Mouse (Mus musculus) left cerebral cortex, postnatal 25 days (tissue): Measurements from ENCODE around the gene Myadm. TPM values are rescaled to one million over a fixed set of nuclear protein-coding genes. Genes with fewer than 3 reads are reported as not detected.

Experiments used
- DNase-seq, 2 experiments: peaks; one replicate each; pipeline ENCODE4 v3.0.0; 2022; ENCODE audit warnings: low spot score in 2 of 2, mixed read lengths in 1 of 2
- intact Hi-C: fragments of 180-260 bp; cut with DNase I; formaldehyde crosslinking; loops from one replicate; pipeline ENCODE4 v1.15.1; 2025
- total RNA-seq, 2 experiments: library from RNA; stranded (reverse); gene quantifications; 2 replicates each; pipeline ENCODE4 v1.2.3; 2021

Myadm gene
- total RNA-seq, 2 experiments from 2014 or later = 68.0 to 83.2 TPM

DNA sequence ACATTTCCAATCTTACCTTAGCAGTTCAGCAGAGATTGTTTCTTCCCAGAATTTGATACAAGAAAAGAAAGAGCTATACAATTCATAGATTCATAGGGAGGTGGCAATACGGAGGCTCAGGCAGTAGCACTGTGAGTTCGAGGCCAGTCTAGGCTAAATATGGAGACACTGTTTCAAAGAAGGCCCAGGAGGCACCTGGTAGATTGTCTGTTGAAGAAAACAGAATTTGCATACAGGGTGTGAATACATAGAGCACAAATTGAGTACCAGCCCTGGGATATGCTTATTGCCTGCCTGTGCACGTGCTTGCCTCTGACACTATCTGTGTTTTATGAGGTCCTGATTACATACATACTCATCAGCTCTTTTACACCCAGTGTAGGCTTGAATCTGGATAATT, 17.5 kb downstream of the Myadm start:
- intact Hi-C loops = no loop called here

DNA sequence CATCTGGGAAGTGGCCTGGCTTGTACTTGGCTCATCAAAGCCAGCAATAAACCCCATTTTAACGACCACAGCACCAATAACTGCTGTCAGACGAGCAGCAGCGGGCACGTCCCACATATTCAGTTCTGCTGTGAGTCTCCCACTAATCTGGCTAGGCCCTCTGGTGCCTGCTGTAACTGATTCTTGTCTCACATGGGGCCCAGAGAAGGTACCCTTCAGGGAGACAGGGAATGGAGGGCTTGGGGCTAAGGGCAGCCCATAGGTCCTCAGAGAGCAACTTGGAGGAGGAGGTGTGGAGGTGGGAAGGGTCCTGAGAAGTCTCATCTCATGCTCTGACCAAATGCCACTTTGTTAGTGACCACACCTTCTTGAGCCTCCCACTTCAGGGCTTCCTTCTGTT, 19.8 kb downstream of the Myadm start:
- intact Hi-C loops = no loop called here
- DNase-seq = no peak

More for the DNA sequence above, 17.5 kb downstream of the Myadm start:
- DNase-seq = no peak

DNA sequence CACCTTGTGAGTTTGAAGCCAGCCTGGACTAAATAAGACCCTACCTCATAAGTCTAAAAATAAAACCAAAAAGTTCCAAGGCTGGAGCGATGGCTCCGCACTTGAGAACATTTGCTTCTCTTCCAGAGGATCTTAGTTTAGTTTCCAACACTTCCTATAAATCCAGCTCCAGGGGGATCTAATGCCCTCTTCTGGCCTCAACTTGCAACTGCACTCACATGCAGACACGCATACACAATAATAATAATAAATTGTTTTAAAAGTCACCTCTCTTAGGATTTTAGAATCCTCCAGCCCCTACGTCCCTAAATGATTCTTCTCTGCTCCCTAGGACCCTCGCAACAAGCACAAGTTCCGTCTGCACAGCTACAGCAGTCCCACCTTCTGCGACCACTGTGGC, 21.4 kb downstream of the Myadm start:
- no peak for DNase-seq
- intact Hi-C loops = no loop called here

DNA sequence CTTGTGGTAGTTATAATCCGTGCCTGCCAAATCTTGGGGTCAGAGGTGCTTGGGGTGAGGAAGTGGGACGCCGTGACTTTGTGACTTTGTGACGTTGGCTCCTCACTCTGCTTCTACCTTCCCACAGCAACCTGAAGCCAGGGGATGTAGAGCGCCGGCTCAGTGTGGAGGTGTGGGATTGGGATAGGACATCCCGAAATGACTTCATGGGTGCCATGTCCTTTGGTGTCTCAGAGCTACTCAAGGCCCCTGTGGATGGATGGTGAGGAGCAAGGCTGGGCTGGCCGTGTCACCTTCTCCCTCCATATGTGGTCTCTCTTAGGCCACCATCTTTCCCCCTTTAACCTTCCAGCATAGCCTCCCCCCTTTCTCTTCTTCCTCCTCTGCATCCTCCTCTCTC, 24.7 kb downstream of the Myadm start:
- intact Hi-C loops = no loop called here
- no peak for DNase-seq

DNA sequence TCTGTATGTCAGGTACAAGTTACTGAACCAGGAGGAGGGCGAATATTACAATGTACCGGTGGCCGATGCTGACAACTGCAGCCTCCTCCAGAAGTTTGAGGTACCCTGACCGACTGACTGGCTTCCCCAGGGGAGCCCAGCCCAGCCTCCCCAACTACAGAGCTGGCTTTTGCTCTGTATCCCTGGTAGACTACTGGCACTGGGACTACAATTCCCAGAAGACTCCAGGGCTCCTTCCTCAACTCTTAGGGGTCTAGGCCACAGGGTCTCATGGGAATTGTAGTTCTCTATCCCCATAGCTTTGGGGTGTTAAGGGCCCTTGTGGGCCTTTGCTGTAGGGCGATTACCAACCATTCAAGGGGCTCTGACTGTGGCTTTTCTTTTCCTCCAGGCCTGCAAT, 25.2 kb downstream of the Myadm start:
- no peak for DNase-seq
- intact Hi-C loops = no loop called here

DNA sequence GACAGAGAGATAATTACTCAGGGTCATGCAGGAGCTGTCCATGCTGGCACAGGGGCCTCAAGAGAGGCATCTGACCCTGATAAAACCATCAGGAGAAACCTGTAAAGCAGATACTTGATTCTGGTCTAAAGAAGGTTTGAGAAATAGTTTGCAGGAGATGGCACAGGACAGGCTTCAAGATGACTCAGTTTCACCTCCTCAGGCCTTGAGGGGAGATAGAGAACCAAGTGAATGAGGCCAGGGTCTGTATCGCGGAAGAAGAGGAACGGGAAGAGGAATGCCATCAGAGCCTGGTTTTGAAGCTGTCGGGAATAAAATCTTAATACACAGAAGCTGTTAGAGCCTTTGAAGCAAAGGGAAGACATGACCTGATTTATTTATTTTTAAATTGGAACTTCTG, 28.8 kb downstream of the Myadm start:
- intact Hi-C loops = no loop called here
- no peak for DNase-seq

DNA sequence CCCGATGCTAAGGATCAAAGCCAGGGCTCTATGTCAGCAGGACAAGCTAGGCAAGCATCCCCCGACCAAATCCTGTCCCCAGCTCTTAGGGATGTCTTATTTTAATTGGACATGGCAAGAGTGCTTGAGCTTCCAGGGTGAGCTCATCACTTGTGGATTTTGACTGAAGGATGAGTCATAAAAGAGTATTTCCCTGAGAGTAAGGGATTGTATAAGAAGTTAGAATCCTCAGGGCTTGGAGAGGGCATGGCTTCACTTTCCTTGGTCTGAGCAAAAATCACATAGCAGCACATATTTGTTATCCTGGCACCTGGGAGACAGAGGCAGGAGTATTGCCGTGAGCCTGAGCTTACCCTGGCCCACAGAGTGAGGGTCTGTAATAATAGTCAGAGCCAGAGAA, 32.0 kb downstream of the Myadm start:
- DNase-seq = no peak
- intact Hi-C loops = no loop called here

DNA sequence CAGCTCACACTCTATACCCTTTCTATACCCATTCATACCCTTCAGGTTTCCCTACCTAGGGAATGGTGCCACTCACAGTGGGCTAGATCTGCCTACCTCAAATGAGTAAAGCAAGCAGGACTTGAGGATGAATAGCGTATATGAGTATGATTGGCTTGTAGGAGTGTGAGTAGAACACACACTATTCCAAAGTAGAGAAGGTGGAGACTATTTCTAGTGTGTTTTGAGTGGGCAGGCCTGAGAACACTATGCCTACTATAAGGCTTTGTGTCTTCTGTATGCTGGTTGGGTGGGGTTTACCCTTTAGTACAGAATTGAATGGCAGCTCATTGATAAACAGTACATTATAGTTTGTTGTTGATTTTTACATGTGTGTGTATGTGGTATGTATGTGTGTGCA, 34.9 kb downstream of the Myadm start:
- intact Hi-C loops = loop anchor here (2.0 kb wide), 1 partner anchor 19 kb away; no protein-coding TSS in a partner anchor
- DNase-seq = peak in 1 of 2 experiments; percentile 58

DNA sequence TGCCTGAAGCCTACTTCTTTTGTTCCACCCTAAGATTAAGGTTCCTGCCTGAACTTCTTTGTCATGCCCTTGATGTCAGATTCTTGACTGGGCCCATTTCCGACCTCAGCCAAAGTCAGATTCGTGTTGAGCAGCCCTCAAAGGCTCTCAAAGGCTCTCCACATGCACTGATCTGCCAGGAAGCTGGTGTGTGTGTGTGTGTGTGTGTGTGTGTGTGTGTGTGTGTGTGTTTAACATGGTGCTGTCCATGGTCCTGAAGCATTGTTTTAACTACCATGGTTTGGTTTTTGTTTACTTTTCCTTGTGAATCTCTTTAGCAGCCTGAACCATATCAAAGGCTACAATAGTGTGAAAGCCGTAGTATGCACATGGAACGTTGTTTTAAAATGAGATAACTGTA, 39.1 kb downstream of the Myadm start:
- intact Hi-C loops = no loop called here
- no peak for DNase-seq

DNA sequence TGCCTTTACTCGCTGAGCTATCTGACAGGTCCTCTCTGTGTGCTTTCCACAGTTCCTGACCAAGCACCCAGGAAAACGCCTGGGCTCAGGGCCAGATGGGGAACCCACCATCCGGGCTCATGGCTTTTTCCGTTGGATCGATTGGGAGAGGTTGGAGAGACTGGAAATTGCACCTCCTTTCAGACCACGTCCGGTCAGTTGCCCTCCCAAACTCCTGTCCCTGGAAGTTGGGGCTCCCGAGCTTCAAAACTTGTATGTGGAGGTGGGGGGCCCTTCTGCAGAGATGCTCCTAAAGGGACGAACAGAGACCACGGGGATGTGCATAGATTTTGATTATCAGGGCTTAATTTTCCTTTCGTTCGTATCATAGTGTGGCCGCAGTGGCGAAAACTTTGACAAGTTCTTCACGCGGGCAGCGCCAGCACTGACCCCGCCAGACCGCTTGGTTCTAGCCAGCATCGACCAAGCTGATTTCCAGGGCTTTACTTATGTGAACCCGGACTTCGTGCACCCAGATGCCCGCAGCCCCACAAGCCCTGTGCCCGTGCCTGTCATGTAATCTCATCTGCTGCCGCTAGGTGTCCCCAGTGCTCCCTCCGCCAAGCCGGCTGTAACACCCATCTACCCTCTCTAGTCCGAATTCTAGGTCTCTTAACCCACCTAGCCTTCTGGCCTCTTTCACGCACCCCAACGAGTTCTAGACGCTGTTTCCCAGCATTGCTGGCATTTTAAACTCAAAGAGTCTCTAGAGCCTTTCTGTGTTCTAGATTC, 41.1 kb downstream of the Myadm start:
- intact Hi-C loops = loop anchor here (2.0 kb wide), 1 partner anchor 119 kb away; no protein-coding TSS in a partner anchor
- peak; percentile 87 for DNase-seq

DNA sequence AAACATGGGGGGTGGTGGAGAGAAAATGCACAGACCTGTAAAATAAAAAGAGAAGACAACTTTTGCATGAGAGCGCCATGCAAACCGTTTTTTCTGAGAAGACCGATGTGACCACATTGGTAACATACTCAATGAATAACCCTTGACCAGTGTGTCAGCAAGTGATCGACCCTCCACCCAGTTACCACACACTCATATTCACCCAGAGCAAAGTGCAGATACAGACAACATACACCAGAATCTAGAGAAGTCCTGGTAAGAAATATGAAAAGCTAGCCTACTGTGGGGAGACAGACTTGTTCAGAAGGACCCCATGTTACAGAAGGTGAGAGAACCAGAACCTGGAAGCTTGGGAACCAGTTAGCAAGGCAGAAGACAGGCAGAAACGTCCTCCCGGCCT, 42.3 kb downstream of the Myadm start:
- intact Hi-C loops = loop anchor here (2.0 kb wide), 1 partner anchor 118 kb away; no protein-coding TSS in a partner anchor
- DNase-seq = no peak

DNA sequence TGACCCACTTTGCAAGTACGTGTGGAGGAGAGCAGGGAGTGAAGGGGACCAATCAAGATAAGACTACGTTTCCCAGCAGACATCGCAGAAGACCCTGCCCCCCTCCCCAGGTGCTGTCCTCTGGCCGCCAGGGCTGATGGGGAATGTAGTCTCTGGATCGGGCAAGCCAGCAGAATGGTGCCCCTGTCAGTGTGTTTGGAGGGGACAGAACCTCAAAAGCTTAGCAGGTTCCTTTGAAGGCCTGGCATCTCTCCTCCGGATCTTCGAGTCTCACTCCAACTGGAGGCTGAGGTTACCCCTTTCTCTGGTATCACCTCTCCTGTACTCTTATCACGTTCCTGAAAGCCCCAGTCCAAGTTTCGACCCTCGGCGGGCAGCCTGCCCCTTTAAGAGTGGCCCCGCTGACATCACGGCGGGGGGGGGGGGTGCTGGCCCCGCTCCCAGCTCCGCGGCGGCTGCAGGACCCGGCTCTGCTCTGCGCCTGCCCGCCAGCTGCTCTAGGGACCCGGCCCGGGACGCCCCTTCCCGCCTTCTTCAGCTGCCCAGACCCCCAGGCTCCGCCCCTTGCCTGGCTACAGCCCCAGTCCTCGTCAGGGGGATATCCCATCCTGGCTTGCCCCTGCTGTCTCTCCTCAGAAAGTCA, 42.8 kb downstream of the Myadm start:
- intact Hi-C loops = loop anchor here (2.0 kb wide), 2 partner anchors 59 to 117 kb away; partner anchors contain the start of gene Cacng8
- peak; percentile 84 to 95 for DNase-seq

DNA sequence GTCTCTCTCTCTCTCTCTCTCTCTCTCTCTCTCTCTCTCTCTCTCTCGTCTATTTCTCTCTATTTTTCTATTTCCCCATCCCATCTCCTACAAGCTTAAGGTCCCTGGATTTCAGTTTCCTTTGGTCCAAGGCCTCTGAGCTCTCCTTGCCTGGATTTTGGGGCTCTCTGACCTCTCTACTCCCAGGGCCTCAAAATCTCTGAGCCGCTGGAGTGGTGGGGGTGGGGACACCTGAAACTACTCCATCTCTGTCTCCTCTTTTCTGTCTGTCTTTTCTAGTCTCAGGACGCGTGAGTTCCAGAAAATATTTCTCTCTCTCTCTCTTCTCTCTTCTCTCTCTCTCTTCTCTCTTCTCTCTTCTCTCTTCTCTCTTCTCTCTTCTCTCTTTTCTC, 43.3 kb downstream of the Myadm start:
- intact Hi-C loops = loop anchor here (2.0 kb wide), 1 partner anchor 59 kb away; the partner anchor contains the start of gene Cacng8
- peak in 1 of 2 experiments; percentile 19 for DNase-seq

DNA sequence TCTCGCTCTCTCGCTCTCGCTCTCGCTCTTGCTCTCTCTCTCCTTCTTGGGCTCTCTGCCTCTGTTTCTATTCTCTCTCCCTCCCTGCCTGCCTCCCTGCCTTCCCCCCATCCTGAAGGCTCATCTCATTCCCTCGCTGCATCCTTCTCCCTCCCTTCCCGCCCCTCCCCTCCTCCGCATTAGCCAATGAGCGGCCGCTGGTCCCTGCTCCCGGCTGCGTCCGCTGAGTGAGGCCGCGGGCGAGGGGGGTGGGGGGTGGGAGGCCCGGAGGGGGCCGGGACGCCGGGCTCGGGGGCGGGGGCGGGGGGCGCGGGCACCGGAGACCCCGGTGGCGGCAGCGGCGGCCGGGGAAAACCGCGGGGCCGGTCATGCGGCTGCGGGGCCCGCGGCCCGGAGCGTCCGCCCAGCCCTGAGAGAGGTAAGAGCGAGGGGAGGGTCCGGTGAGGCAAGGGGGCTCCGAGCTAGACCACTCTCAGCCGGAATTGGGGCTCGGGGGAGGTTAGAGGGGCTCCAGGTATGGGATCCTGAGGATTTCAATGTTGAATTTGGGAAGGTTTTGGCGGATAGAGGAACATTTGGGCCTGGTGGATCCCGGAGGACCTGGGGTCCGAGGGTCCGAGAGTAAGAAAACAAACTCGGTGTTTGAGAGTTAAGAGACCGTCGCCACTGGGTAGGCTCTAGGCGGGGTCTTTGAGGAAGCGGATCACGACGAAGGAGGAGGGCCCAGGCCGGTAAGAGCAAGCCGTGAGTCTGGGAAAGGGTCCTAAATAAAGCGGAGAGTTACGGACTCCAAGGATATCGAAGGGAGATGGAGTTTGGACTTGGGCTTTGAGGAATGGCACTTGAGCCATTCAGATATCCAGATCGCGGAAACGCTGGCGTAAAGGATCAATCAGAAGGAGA, 44.0 kb downstream of the Myadm start, which contains the start of gene Cacng7:
Gene Cacng7 (plus strand): TSS at position 337 of the 903 bp plus-strand sequence.
- peak; percentile 65 to 72 for DNase-seq
- intact Hi-C loops = loop anchor here (2.0 kb wide), 1 partner anchor 58 kb away; the partner anchor contains the start of gene Cacng8

DNA sequence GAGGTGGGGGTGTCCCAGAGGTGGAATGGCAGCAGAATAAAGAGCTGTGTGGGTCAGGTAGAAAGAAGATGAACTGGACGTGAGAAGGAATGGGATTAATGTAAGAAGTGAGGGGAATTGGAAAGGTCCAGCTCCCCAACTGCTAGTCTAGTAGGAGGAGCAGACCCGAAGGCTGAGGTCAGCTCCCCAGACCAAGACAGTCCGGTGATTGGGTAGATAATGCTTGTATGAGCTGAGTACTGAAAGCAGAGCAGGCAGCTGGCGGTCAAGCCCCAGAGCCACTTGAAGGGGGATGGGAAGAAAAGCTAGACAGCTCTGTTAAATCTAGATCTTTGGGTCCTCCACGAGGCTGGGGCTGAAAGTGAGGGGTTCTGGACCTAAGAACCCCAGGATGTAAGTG, 44.7 kb downstream of the Myadm start:
- DNase-seq = no peak
- intact Hi-C loops = loop anchor here (2.0 kb wide), 1 partner anchor 57 kb away; the partner anchor contains the start of gene Cacng8

DNA sequence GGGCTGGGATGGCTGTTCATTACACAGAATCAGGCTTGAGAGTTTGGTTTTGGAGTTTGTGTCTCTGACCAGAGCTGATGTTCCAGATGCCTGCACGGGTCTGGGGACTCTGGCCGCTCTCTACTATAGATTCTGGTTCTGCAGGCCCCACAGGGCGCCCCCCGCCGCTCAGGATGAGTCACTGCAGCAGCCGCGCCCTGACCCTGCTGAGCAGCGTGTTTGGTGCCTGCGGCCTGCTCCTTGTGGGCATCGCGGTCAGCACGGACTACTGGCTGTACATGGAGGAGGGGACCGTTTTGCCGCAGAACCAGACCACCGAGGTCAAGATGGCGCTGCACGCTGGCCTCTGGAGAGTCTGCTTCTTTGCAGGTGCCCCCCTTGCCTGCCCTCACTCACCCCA, 47.5 kb downstream of the Myadm start:
- intact Hi-C loops = no loop called here
- DNase-seq = no peak

DNA sequence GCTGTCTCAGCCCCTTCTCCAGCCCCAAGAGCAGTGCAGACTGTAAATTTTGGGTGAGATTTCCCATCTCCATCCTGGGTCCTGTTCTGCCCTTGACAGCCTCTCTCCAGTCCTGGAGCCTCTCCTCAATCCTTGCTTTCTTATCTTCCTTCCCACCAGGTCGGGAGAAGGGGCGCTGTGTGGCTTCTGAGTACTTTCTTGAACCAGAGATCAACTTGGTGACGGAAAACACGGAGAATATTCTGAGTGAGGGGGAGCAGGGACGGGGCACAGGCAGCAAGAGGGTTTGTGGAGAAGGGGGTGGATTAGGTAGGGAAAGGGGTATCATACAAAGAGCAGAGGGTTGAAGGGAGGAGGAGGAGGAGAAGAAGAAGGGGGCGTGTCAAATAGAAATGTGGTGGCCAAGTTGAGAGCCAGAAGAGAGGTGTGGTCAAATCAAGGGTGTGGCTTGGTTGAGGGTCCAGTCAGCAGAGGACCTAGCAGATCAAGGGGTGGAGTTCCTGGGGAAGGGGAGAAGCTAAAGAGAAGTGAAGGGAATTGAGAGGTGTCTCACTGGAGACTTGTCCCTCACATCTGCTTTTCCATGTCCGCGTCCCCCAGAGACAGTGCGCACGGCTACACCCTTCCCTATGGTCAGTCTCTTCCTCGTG, 49.5 kb downstream of the Myadm start:
- intact Hi-C loops = no loop called here
- no peak for DNase-seq

DNA sequence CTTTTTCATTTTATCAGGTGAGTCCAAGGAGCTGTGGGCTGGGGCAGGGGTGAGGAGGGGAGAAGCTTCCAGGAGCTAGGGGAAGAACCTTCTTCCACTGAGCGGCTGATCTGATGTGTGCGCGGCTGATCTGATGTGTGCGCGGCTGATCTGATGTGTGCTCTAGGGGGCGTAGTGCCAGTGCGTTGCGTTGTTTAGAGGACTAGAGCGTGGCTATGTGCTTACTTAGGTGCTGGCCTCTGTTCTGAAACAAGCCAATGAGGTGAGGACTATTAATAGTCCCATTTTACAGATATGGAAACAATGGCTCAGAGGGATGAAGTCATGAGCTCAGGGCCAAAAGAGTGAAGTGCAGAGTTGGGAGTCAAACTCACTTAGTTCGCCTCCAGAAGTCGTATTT, 50.1 kb downstream of the Myadm start:
- intact Hi-C loops = no loop called here
- no peak for DNase-seq

DNA sequence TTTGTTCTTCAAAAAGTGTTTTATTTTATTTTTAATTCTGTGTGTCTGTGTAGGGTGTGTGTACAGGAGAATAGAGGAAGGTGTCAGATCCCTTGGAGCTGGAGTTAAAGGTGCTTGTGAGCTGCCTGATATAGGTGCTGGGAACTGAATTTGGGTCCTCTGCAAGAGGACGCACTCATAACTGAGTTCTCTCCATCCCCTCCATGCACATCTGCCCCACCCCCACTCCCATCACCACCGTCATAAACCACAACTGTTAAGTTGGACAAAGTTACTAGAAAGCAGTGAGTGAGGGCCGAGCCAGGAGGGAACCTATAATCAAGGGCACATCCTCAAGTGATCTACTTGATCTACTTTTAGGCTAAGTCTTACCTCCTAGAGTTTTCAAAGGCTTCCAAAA, 55.0 kb downstream of the Myadm start:
- no peak for DNase-seq
- intact Hi-C loops = loop anchor here (5.0 kb wide), 1 partner anchor 52 kb away; no protein-coding TSS in a partner anchor
